Mouse (Mus musculus) embryonic fibroblast, embryonic 13.5 days (primary cell): ENCODE measurements around the gene Dhx16. TPM values are rescaled to one million over a fixed set of nuclear protein-coding genes. Genes with fewer than 3 reads are reported as not detected.
A peak's percentile ranks its signal among the peaks of the same experiment; 100 is the strongest.

Experiments used
- H3K27ac ChIP-seq: 2 replicates; pipeline ENCODE4 v1.5.1; 2012; ENCODE audit warnings: low read length, control low read depth, inconsistent platforms; ENCODE audit not compliant: insufficient read depth
- H3K4me1 ChIP-seq: 2 replicates; pipeline ENCODE4 v1.6.1; 2011; ENCODE audit warnings: low read length; ENCODE audit not compliant: control insufficient read depth, insufficient read depth
- H3K4me3 ChIP-seq: 2 replicates; pipeline ENCODE4 v1.5.1; 2011; ENCODE audit warnings: mild to moderate bottlenecking, control low read depth, low read length; ENCODE audit not compliant: insufficient read depth
- CTCF ChIP-seq: IDR thresholded peaks from 2 replicates; pipeline ENCODE4 v1.5.1; 2011; ENCODE audit warnings: mild to moderate bottlenecking, control low read depth, low read length, moderate library complexity, borderline replicate concordance; ENCODE audit not compliant: insufficient read depth
- POLR2A ChIP-seq: IDR thresholded peaks from 2 replicates; pipeline ENCODE4 v1.6.1; 2011; ENCODE audit warnings: low read depth, mild to moderate bottlenecking, control low read depth, low read length, moderate library complexity
- polyA plus RNA-seq: library from polyadenylated mRNA; stranded (reverse); fragments of >200 nt; gene quantifications from 2 replicates; pipeline ENCODE4 v1.2.4, GENCODE M21; 2011; ENCODE audit warnings: low read depth; ENCODE audit not compliant: missing spikeins, insufficient read length

The Dhx16 gene
- polyA plus RNA-seq, result 40.5 and 41.1 TPM in 2 replicates

DNA sequence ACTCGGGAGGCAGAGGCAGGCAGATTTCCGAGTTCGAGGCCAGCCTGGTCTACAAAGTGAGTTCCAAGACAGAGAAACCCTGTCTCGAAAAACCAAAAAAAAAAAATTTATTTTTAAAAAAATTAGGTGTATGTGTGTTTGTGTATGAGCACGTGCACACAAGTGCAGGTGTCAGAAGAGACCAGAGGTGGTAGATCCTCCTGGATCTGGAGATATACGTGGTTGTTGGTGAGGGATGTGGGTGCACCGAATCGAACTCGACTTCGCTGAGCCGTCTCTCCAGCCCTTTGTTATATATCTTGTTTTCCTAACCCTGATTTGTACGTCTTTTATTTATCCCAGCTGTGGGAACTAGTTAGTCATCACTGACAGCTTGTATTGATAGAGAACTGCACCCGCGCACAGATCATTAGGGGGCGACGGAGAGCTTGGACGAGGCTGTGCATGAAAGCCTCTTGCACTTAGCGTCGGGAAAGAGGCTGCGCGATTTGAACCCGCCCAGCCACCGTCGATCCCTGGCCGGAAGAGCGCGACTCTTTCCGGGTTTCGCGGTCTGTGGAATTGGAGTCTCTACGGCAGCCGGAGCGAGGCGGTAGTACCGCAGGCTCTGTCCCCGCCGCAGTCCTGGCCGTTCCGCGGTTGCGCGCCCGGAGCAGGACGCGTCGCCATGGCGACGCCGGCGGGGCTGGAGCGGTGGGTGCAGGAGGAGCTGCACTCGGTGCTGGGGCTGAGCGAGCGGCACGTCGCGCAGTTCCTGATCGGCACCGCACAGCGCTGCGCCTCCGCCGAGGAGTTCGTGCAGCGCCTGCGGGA is at the start of gene Dhx16:
Gene Dhx16, plus strand, starts transcription at position 575 of the 813 bp plus-strand sequence.
- Histone ChIP-seq H3K4me3 (peak within 1 kb of the TSS; percentile 84), H3K27ac (no peak within 1 kb of the TSS), H3K4me1 (no peaks in the 10 kb centered on the region; the same call in 1 of the 2 replicates)
- TF ChIP-seq POLR2A (peak; percentile 52), CTCF (peak; percentile 70)

GRCm38 (mm10) chr17:35832400-35833238 is 47.0 kb upstream of the Dhx16 start:
- TF ChIP-seq CTCF (no peak), POLR2A (peak; percentile 38)
- Histone ChIP-seq H3K4me3 (no peak overlapping the region), H3K27ac (no peak overlapping the region), H3K4me1 (peaks cover 3% of the 10 kb centered on the region; the same call in 1 of the 2 replicates)

DNA sequence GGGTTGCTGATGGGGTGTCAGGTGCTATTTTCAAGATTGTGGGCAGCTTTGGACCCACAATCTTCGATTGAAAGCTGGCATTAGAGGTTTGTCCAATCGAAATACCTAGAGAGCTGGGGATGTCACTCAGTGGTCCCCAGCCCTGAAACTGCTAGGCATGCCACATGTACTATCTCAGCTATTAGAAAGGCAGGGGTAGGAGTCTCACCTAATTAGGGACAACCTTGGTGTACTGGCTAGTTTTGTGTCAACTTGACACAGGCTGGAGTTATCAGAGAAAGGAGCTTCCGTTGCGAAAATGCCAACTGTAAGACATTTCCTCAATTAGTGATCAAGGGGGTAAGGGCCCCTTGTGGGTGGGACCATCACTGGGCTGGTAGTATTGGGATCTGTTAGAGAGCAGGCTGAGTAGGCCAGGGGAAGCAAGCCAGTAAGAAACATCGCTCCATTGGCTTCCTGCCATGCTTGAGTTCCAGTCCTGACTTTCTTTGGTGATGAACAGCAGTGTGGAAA is 46.3 kb upstream of the Dhx16 start:
- peaks cover 3% of the 10 kb centered on the region; the same call in 1 of the 2 replicates for H3K4me1 ChIP-seq

DNA sequence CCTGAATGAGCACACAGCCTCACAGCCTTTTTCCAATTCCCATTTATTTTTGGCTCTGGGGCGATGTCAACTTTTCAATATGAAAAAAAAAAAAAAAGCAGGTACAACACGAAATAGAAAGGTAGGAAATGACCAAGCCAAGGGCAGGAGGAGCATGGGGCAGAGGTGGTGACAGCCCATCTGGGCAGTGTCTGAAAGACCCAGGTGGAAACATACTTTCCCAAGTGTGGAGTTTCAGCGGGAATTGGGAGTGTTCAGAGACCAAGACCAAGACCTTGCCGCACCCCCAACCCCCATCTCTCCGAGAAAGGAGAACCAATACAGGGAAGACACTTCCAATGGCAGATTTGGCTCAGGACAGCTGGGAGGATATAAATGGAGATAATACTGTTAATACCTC is 45.7 kb upstream of the Dhx16 start:
- TF ChIP-seq POLR2A (peak; percentile 34; the same call in 1 of the 2 replicates), CTCF (no peak)
- H3K27ac ChIP-seq, result no peak overlapping the region
- peaks cover 3% of the 10 kb centered on the region; the same call in 1 of the 2 replicates for H3K4me1 ChIP-seq
- no peak overlapping the region for H3K4me3 ChIP-seq

More for the DNA sequence above, 46.3 kb upstream of the Dhx16 start:
- H3K27ac ChIP-seq, result no peak overlapping the region
- H3K4me3 ChIP-seq, result no peak overlapping the region
- peak; percentile 68; the same call in 1 of the 2 replicates for TF ChIP-seq POLR2A
- TF ChIP-seq CTCF, result no peak

DNA sequence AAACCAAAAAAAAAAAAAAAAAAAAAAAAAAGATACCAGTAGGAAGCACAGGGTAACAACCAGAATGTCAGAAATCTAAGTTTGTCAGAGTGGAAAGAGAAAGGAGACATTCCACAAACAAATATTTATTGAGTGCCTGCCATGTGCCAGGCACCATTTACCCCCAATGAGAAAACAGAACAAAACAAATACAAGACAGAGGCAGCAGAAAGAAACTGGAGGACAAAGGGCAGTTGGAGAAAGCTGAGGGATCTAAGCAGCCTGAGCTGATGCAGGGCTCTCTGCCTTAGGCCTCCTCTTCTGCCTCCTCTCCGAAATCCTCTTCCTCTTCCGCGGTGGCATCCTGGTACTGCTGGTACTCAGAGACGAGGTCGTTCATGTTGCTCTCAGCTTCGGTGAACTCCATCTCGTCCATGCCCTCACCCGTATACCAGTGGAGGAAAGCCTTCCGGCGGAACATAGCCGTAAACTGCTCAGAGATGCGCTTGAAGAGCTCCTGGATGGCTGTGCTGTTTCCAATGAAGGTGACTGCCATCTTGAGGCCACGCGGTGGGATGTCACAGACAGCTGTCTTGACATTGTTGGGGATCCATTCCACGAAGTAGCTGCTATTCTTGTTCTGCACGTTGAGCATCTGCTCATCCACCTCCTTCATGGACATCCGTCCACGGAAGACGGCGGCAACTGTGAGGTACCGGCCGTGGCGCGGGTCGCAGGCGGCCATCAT is 44.8 kb upstream of the Dhx16 start:
- Histone ChIP-seq H3K4me3 (peak overlapping the region; percentile 79), H3K4me1 (peaks cover 5% of the 10 kb centered on the region), H3K27ac (no peak overlapping the region)
- 0 out of 2 replicates have a peak, but pooled peaks have one; percentile 13 for TF ChIP-seq CTCF
- TF ChIP-seq POLR2A, result peak; percentile 33; the same call in 1 of the 2 replicates

GRCm38 (mm10) chr17:35835424-35836140 is 44.0 kb upstream of the Dhx16 start:
- Histone ChIP-seq H3K4me1 (peaks cover 5% of the 10 kb centered on the region), H3K27ac (no peak overlapping the region), H3K4me3 (peak overlapping the region; percentile 79)
- TF ChIP-seq POLR2A, result no peak
- no peak for TF ChIP-seq CTCF

- Histone ChIP-seq H3K4me3 (peak overlapping the region; percentile 79), H3K4me1 (peaks cover 5% of the 10 kb centered on the region), H3K27ac (peak overlapping the region; percentile 44)
- TF ChIP-seq CTCF (0 out of 2 replicates have a peak, but pooled peaks have one; percentile 10), POLR2A (peak; percentile 40; the same call in 1 of the 2 replicates)
Observed at GRCm38 (mm10) chr17:35836178-35836965, 43.2 kb upstream of the Dhx16 start.

- Histone ChIP-seq H3K27ac (peak overlapping the region; percentile 91), H3K4me3 (peak overlapping the region; percentile 79), H3K4me1 (peaks cover 5% of the 10 kb centered on the region)
- TF ChIP-seq CTCF (no peak), POLR2A (no peak)
Observed at GRCm38 (mm10) chr17:35836991-35837422, 42.6 kb upstream of the Dhx16 start.
